Mouse (Mus musculus): ENCODE results near the gene Rdh7. TPM values are rescaled to one million over a fixed set of nuclear protein-coding genes. Genes with fewer than 3 reads are reported as not detected.
"Not testable (repeated sequence)": the region's sequence is repeated elsewhere in the genome, so short reads cannot be mapped to it uniquely, and the experiment has no call there.

Rdh7 gene
- polyA plus RNA-seq, 1 experiment: not detected

DNA sequence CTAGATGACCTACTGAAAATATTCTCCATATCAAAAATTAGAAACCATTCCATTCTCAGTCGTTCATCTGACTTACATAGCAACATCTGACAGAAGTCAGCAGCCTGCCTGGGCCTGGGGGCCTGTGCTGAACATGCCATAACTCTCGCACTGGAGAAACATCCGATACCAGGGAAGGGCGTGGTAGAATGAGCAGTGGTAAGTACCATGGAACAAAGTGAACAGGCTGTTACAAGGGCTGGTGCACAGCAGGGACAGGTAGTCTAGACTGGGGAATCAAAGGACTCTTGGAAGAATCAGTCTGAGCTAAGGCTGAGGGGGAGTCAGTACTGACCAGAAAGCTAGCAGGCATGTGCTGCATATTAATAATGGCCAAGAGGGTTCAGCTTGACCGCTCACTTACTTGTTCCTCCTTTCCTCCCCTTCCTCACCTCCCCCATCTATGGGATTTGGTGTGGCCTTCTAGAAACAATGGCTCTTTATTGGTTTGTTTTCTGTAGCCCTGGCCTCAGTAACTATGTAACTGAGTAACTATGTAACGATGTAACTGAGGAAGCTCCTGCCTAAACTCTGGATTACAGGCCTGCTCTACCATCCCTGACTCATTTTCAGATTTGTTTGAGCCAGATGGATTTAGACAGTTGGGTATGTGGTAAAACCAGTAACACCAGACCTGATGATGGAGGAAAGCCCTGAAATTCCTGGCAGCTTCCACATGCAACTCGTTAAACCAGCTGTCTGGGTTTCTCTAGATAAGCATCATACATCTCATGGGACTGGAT lies 36.2 kb upstream of the Rdh7 start:
- H3K27ac ChIP-seq (ENCODE audit: insufficient read depth, low read length): no peak overlapping the region
- TF ChIP-seq EP300 (IDR thresholded peaks at IDR 0.05; ENCODE audit: insufficient read depth, low read depth, low read length): no peak
- TF ChIP-seq CTCF (IDR thresholded peaks at IDR 0.05; ENCODE audit: low read depth, low read length): no peak
- no peak for TF ChIP-seq POLR2A (IDR thresholded peaks at IDR 0.05; ENCODE audit: insufficient read depth, low read length)
- no peak overlapping the region for H3K9ac ChIP-seq (ENCODE audit: low read depth, poor library complexity, severe bottlenecking)
- H3K4me3 ChIP-seq (ENCODE audit: low read depth, low read length): no peak overlapping the region
- H3K27me3 ChIP-seq (ENCODE audit: control insufficient read depth, insufficient read depth, low read length, poor library complexity, severe bottlenecking): no peaks in the 10 kb centered on the region
- H3K36me3 ChIP-seq (ENCODE audit: control insufficient read depth, insufficient read depth, low read length, poor library complexity, severe bottlenecking): no peaks in the 10 kb centered on the region
- H3K9me3 ChIP-seq (replicated peaks; ENCODE audit: control insufficient read depth, insufficient read depth, low read length, poor library complexity, severe bottlenecking): no peaks in the 10 kb centered on the region
- no peaks in the 10 kb centered on the region for H3K4me1 ChIP-seq (ENCODE audit: control insufficient read depth, insufficient read depth, low read length)

DNA sequence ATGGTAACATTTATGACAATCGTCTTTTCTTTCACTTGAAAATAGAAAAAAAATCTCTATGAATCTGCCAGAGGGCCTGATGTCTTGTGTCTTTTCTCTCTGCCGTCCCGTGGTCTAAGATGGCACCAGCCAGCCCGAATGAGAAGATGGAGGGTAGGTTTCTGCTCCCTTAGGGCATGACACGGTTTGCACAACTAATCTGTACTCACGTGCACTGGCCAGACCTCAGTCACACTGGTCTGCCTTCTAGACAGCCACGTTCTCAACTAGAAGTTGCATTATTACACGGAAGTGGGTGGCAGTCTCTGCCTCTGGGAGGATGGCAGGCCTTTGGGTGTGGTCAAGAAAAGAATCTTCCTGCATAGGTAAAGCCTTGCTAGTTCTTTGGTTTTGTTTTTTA lies 34.4 kb upstream of the Rdh7 start:
- no peak overlapping the region for H3K9ac ChIP-seq (ENCODE audit: low read depth, poor library complexity, severe bottlenecking)
- H3K27me3 ChIP-seq (ENCODE audit: control insufficient read depth, insufficient read depth, low read length, poor library complexity, severe bottlenecking): no peaks in the 10 kb centered on the region
- H3K9me3 ChIP-seq (replicated peaks; ENCODE audit: control insufficient read depth, insufficient read depth, low read length, poor library complexity, severe bottlenecking): no peaks in the 10 kb centered on the region
- H3K36me3 ChIP-seq (ENCODE audit: control insufficient read depth, insufficient read depth, low read length, poor library complexity, severe bottlenecking): no peaks in the 10 kb centered on the region
- no peak overlapping the region for H3K27ac ChIP-seq (ENCODE audit: insufficient read depth, low read length)
- no peaks in the 10 kb centered on the region for H3K4me1 ChIP-seq (ENCODE audit: control insufficient read depth, insufficient read depth, low read length)
- H3K4me3 ChIP-seq (ENCODE audit: low read depth, low read length): no peak overlapping the region
- TF ChIP-seq POLR2A (IDR thresholded peaks at IDR 0.05; ENCODE audit: insufficient read depth, low read length) (no peak), EP300 (IDR thresholded peaks at IDR 0.05; ENCODE audit: insufficient read depth, low read depth, low read length) (no peak), CTCF (IDR thresholded peaks at IDR 0.05; ENCODE audit: low read depth, low read length) (no peak)

DNA sequence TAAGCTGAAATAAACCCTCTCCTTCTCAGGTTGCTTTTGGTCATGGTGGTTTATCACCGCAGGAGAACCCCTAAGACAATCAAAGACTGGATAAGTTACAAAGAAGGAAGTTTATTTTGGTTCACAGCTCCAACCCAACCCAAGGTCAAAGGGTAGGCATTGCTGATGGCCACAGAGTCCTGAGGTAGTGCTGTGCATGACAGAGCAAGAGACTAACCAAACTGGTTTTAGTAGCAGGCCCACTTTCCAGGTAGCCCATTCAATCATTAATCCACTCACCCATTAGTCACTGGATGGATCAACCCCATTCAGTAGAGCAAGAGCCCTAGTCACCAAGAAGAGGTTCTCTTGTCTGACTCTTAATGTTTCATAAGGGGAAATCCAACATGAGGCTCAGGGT lies 33.6 kb upstream of the Rdh7 start:
- TF ChIP-seq CTCF (IDR thresholded peaks at IDR 0.05; ENCODE audit: low read depth, low read length): no peak
- TF ChIP-seq POLR2A (IDR thresholded peaks at IDR 0.05; ENCODE audit: insufficient read depth, low read length): no peak
- no peaks in the 10 kb centered on the region for H3K27me3 ChIP-seq (ENCODE audit: control insufficient read depth, insufficient read depth, low read length, poor library complexity, severe bottlenecking)

DNA sequence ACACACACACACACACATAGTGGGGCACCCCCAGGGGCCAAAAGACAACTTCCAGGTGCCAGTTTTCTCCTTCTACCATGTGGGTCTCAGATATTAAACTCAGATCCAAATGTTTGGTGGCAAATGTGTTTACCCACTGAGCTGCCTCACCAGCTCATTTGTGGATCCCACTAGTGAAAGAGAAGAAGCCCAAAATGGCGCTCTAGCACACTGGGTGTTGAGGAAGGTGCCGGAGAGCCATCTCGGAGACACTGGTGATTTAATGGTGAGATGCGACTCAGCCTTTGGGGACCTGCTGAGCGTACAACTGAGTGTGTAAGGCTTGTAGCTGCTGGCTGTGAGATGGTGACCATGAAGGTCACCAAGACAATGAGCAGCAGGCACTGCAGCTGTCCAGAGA lies 29.0 kb upstream of the Rdh7 start:
- no peak for TF ChIP-seq CTCF (IDR thresholded peaks at IDR 0.05; ENCODE audit: low read depth, low read length)
- TF ChIP-seq EP300 (IDR thresholded peaks at IDR 0.05; ENCODE audit: insufficient read depth, low read depth, low read length): no peak
- no peak for TF ChIP-seq POLR2A (IDR thresholded peaks at IDR 0.05; ENCODE audit: insufficient read depth, low read length)
- no peaks in the 10 kb centered on the region for H3K9me3 ChIP-seq (replicated peaks; ENCODE audit: control insufficient read depth, insufficient read depth, low read length, poor library complexity, severe bottlenecking)
- H3K36me3 ChIP-seq (ENCODE audit: control insufficient read depth, insufficient read depth, low read length, poor library complexity, severe bottlenecking): no peaks in the 10 kb centered on the region
- H3K27ac ChIP-seq (ENCODE audit: insufficient read depth, low read length): no peak overlapping the region
- no peaks in the 10 kb centered on the region for H3K4me1 ChIP-seq (ENCODE audit: control insufficient read depth, insufficient read depth, low read length)
- H3K9ac ChIP-seq (ENCODE audit: low read depth, poor library complexity, severe bottlenecking): no peak overlapping the region
- H3K4me3 ChIP-seq (ENCODE audit: low read depth, low read length): no peak overlapping the region
- no peaks in the 10 kb centered on the region for H3K27me3 ChIP-seq (ENCODE audit: control insufficient read depth, insufficient read depth, low read length, poor library complexity, severe bottlenecking)

More for the DNA sequence above, 33.6 kb upstream of the Rdh7 start:
- no peaks in the 10 kb centered on the region for H3K4me1 ChIP-seq (ENCODE audit: control insufficient read depth, insufficient read depth, low read length)
- no peak overlapping the region for H3K27ac ChIP-seq (ENCODE audit: insufficient read depth, low read length)
- H3K9ac ChIP-seq (ENCODE audit: low read depth, poor library complexity, severe bottlenecking): no peak overlapping the region
- no peak overlapping the region for H3K4me3 ChIP-seq (ENCODE audit: low read depth, low read length)
- H3K9me3 ChIP-seq (replicated peaks; ENCODE audit: control insufficient read depth, insufficient read depth, low read length, poor library complexity, severe bottlenecking): no peaks in the 10 kb centered on the region
- no peaks in the 10 kb centered on the region for H3K36me3 ChIP-seq (ENCODE audit: control insufficient read depth, insufficient read depth, low read length, poor library complexity, severe bottlenecking)

DNA sequence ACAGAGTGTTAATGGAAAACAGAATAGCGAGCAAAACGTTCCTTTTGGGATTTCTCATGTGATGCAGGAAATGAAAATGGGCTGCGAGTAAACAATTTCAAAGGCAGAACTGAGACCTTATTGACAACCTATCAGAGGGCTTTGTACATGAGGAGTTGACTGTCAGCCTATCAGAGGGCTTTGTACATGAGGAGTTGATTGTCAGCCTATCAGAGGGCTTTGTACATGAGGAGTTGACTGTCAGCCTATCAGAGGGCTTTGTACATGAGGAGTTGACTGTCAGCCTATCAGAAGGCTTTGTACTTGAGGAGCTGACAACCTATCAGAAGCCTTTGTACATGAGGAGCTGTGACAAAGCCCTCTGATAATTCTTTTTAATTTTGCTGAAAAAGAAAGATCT lies 28.6 kb upstream of the Rdh7 start:
- H3K27ac ChIP-seq (ENCODE audit: insufficient read depth, low read length); H3K9ac ChIP-seq (ENCODE audit: low read depth, poor library complexity, severe bottlenecking); H3K36me3 ChIP-seq (ENCODE audit: control insufficient read depth, insufficient read depth, low read length, poor library complexity, severe bottlenecking); H3K4me1 ChIP-seq (ENCODE audit: control insufficient read depth, insufficient read depth, low read length); H3K9me3 ChIP-seq (replicated peaks; ENCODE audit: control insufficient read depth, insufficient read depth, low read length, poor library complexity, severe bottlenecking); H3K27me3 ChIP-seq (ENCODE audit: control insufficient read depth, insufficient read depth, low read length, poor library complexity, severe bottlenecking); H3K4me3 ChIP-seq (ENCODE audit: low read depth, low read length): not testable (repeated sequence)

DNA sequence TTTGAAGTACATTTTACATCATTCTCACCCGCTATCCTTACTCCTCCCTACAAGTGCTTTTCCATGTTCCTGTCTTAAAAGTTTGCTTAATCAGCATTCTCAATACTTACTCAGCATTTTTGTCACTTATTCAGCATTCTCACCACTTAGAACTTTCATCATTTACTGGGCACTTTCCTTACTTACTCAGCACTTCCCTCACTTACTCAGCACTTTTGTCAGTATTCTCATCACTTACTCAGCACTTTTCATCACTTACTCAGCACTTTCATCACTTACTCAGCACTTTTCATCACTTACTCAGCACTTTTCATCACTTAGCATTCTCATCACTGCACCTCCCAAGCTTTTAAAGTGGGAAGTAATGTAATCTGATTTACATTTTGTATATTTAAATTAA lies 27.0 kb upstream of the Rdh7 start:
- no peaks in the 10 kb centered on the region for H3K4me1 ChIP-seq (ENCODE audit: control insufficient read depth, insufficient read depth, low read length)

More for the DNA sequence above, 27.0 kb upstream of the Rdh7 start:
- Histone ChIP-seq H3K27ac (ENCODE audit: insufficient read depth, low read length) (no peak overlapping the region), H3K27me3 (ENCODE audit: control insufficient read depth, insufficient read depth, low read length, poor library complexity, severe bottlenecking) (no peaks in the 10 kb centered on the region), H3K9ac (ENCODE audit: low read depth, poor library complexity, severe bottlenecking) (no peak overlapping the region), H3K9me3 (replicated peaks; ENCODE audit: control insufficient read depth, insufficient read depth, low read length, poor library complexity, severe bottlenecking) (no peaks in the 10 kb centered on the region), H3K4me3 (ENCODE audit: low read depth, low read length) (no peak overlapping the region), H3K36me3 (ENCODE audit: control insufficient read depth, insufficient read depth, low read length, poor library complexity, severe bottlenecking) (no peaks in the 10 kb centered on the region)
- no peak for TF ChIP-seq POLR2A (IDR thresholded peaks at IDR 0.05; ENCODE audit: insufficient read depth, low read length)
- no peak for TF ChIP-seq EP300 (IDR thresholded peaks at IDR 0.05; ENCODE audit: insufficient read depth, low read depth, low read length)
- TF ChIP-seq CTCF (IDR thresholded peaks at IDR 0.05; ENCODE audit: low read depth, low read length): no peak

Data from ES-Bruce4 (cell line).